Mouse (Mus musculus): ENCODE measurements around the gene Cebpzos. TPM values are rescaled to one million over a fixed set of nuclear protein-coding genes. Genes with fewer than 3 reads are reported as not detected.

Gene Cebpzos
- polyA plus RNA-seq (2015; fragmentation: Nextera tagmentation; extraction: Ambion mirVana) = 131 and 136 TPM in 2 replicates

DNA sequence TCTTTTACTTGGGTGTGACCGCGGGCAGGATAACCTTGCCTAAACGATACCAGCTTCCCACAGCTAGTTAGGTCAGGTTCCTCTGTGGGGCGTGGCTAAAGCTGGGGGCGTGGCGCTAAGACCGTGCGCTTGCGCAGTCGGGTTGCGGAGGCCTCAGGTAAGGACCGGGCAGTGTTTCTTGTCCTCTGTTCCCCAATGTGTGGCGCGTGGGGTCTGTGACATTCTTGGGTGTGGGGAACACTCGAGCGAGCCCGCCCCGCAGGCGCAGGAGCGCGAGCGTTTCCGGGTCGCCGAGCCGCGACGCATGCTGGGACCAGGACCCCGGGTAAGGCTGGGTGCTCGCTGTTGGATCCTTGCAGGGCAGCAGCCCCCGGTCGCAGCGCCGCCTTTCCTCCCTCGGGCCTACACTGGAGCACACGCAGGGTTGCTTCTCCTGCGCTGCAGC lies at the start of gene Cebpzos:
Gene Cebpzos, plus strand, starts transcription at position 132 of the 445 bp plus-strand sequence.
- Histone ChIP-seq H3K4me1 (replicated peaks; ENCODE audit: control insufficient read depth, insufficient read depth) (no peaks in the 10 kb centered on the region; the same call in 1 of the 2 replicates), H3K36me3 (ENCODE audit: control insufficient read depth, insufficient read depth, low read length) (peaks cover 8% of the 10 kb centered on the region), H3K9ac (ENCODE audit: low read length) (peak within 1 kb of the TSS; percentile 80), H3K27me3 (ENCODE audit: control insufficient read depth, insufficient read depth, low read length) (no peaks in the 10 kb centered on the region), H3K4me3 (ENCODE audit: low read depth, low read length) (peak within 1 kb of the TSS; percentile 59), H3K9me3 (ENCODE audit: control insufficient read depth, low read length) (no peaks in the 10 kb centered on the region), H3K4me2 (replicated peaks; ENCODE audit: low read depth) (peak within 1 kb of the TSS; percentile 69), H3K27ac (replicated peaks) (peak within 1 kb of the TSS; percentile 90)
- TF ChIP-seq CTCF (IDR thresholded peaks at IDR 0.05; ENCODE audit: low read depth) = peak; percentile 18; the same call in 1 of the 2 replicates
- TF ChIP-seq EP300 (optimal IDR thresholded peaks at IDR 0.05) = no peak
- DNase-seq (ENCODE audit: low spot score) = peak; percentile 93
- ATAC-seq (ENCODE audit: low FRiP score, low TSS enrichment) = peak; percentile 94
- WGBS = under 1% methylated on average over 31 of the region's 37 CpGs

DNA sequence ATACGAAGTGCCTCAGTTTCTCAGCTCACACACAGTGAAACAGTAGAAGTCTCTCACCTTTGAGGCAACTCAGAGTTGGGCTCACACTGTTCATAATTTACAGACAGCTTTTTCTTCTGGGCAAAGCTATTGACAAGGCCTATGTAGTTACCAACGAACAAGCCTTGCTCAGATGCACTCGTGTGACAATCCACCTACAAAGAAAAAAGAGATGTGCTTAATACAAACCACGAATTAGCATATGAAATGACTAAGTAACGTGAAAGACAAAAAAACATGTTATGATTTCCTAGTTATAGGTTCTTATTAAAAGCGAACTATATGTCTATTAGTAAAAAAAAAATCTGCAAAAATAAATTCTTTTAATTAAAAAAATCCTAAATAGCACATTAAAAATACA lies 42.4 kb upstream of the Cebpzos start:
- H3K4me3 ChIP-seq (ENCODE audit: low read depth, low read length) = no peak overlapping the region
- H3K27ac ChIP-seq (replicated peaks) = no peak overlapping the region
- H3K27me3 ChIP-seq (ENCODE audit: control insufficient read depth, insufficient read depth, low read length) = no peaks in the 10 kb centered on the region
- WGBS = 93% methylated on average over 6 of the region's 6 CpGs
- H3K36me3 ChIP-seq (ENCODE audit: control insufficient read depth, insufficient read depth, low read length) = peaks cover 13% of the 10 kb centered on the region; the same call in 1 of the 2 replicates
- no peak overlapping the region for H3K4me2 ChIP-seq (replicated peaks; ENCODE audit: low read depth)
- ATAC-seq (ENCODE audit: low FRiP score, low TSS enrichment) = no peak
- no peak overlapping the region for H3K9ac ChIP-seq (ENCODE audit: low read length)
- TF ChIP-seq EP300 (optimal IDR thresholded peaks at IDR 0.05) (no peak), CTCF (IDR thresholded peaks at IDR 0.05; ENCODE audit: low read depth) (no peak)
- no peaks in the 10 kb centered on the region for H3K4me1 ChIP-seq (replicated peaks; ENCODE audit: control insufficient read depth, insufficient read depth)
- no peaks in the 10 kb centered on the region for H3K9me3 ChIP-seq (ENCODE audit: control insufficient read depth, low read length)
- no peak for DNase-seq (ENCODE audit: low spot score)

DNA sequence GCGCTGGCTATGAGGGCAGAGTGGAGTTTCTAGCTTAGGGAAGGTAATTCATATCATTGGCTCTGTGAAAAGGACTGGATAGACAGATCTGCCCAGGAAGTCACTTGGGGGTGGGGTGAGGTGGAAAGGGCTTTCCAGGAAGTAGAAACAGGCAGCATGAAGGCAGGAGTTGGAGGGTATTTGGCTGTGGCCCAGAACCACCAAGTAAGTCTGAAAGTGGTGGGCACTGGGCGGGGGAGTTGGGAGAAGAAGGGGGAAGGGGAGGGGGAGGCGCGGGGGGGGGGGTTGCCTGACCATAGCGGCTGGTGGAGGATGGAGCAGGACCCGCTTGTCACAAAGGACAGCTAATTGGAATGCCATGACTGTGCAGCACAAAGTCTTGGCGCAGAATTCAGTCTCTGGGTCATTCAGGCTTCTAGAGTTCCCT lies 34.4 kb upstream of the Cebpzos start:
- TF ChIP-seq EP300 (optimal IDR thresholded peaks at IDR 0.05) (no peak), CTCF (IDR thresholded peaks at IDR 0.05; ENCODE audit: low read depth) (no peak)
- no peaks in the 10 kb centered on the region for H3K27me3 ChIP-seq (ENCODE audit: control insufficient read depth, insufficient read depth, low read length)
- peaks cover 7% of the 10 kb centered on the region; the same call in 1 of the 2 replicates for H3K36me3 ChIP-seq (ENCODE audit: control insufficient read depth, insufficient read depth, low read length)
- H3K9me3 ChIP-seq (ENCODE audit: control insufficient read depth, low read length) = no peaks in the 10 kb centered on the region
- H3K9ac ChIP-seq (ENCODE audit: low read length) = peak overlapping the region; percentile 85
- H3K4me3 ChIP-seq (ENCODE audit: low read depth, low read length) = peak overlapping the region; percentile 69
- H3K4me2 ChIP-seq (replicated peaks; ENCODE audit: low read depth) = peak overlapping the region; percentile 69
- 0 out of 2 replicates have a peak, but pooled peaks cover 2% of the 10 kb centered on the region for H3K4me1 ChIP-seq (replicated peaks; ENCODE audit: control insufficient read depth, insufficient read depth)
- ATAC-seq (ENCODE audit: low FRiP score, low TSS enrichment) (peak; percentile 47), DNase-seq (ENCODE audit: low spot score) (peak; percentile 60)
- H3K27ac ChIP-seq (replicated peaks) = peak overlapping the region; percentile 90
- WGBS = 13% methylated on average over 4 of the region's 7 CpGs

DNA sequence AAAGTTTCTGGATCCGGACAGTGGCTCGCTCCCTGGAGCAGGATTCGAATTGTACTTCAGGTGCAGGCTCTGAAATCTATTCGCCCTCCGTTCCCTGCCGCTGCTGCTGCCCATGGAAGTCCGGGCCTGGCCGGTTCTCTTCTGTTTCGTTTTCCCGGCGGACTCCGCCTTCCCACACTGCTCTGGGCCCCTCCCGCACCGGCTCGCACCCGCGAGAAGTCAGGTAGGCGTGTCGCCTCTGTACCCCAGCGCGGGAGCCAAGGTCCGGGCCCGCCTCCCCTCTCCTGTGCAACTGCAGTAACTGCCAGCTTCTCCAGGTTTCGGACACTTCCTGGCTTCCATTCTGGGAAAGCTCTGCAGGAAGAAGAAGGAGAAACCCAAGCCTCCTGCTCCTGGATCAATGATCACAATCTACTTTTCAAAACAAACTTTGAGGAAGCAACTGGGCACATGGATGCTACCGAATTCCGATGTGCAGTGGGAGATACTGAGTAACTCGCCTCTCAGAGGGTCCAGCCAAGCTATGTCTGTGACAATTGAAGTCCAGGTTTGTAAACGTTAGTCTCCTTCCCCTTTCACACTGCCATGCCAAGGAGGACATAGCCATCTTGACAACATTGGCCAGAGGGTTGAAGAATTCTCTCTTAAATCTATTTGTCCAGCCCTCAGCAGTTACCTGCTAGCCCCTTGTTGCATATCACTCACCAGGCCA lies 33.7 kb upstream of the Cebpzos start, which contains the start of gene Eif2ak2:
Gene Eif2ak2, minus strand, starts transcription at position 173 of the 712 bp plus-strand sequence.
- WGBS = under 1% methylated on average over 28 of the region's 28 CpGs
- DNase-seq (ENCODE audit: low spot score) = peak; percentile 95
- peak within 1 kb of the TSS; percentile 85 for H3K9ac ChIP-seq (ENCODE audit: low read length)
- peaks cover 6% of the 10 kb centered on the region; the same call in 1 of the 2 replicates for H3K36me3 ChIP-seq (ENCODE audit: control insufficient read depth, insufficient read depth, low read length)
- peak within 1 kb of the TSS; percentile 69 for H3K4me2 ChIP-seq (replicated peaks; ENCODE audit: low read depth)
- TF ChIP-seq CTCF (IDR thresholded peaks at IDR 0.05; ENCODE audit: low read depth) = no peak
- no peak for TF ChIP-seq EP300 (optimal IDR thresholded peaks at IDR 0.05)
- no peaks in the 10 kb centered on the region for H3K27me3 ChIP-seq (ENCODE audit: control insufficient read depth, insufficient read depth, low read length)
- H3K4me3 ChIP-seq (ENCODE audit: low read depth, low read length) = peak within 1 kb of the TSS; percentile 69
- H3K27ac ChIP-seq (replicated peaks) = peak within 1 kb of the TSS; percentile 90
- H3K9me3 ChIP-seq (ENCODE audit: control insufficient read depth, low read length) = no peaks in the 10 kb centered on the region
- H3K4me1 ChIP-seq (replicated peaks; ENCODE audit: control insufficient read depth, insufficient read depth) = 0 out of 2 replicates have a peak, but pooled peaks cover 2% of the 10 kb centered on the region
- peak; percentile 99 for ATAC-seq (ENCODE audit: low FRiP score, low TSS enrichment)

DNA sequence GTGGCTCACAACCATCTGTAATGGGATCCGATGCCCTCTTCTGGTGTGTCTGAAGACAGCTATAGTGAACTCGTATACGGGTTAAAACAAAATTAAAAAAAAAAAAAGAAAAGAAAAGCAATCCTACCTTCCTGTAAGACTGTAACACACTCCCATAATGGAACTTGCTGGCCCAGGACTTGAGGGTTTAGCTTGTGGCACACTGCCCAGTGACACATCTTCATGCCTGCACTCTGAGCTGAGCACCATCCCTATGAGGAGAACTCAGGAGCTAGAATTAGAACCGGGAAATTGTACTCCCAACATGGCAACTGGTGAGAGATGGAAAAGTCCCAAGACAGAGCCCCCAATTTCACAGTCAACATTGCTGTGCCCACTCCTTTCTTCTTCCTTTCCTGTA lies 33.0 kb upstream of the Cebpzos start:
- H3K4me1 ChIP-seq (replicated peaks; ENCODE audit: control insufficient read depth, insufficient read depth) = 0 out of 2 replicates have a peak, but pooled peaks cover 2% of the 10 kb centered on the region
- H3K9ac ChIP-seq (ENCODE audit: low read length) = no peak overlapping the region
- DNase-seq (ENCODE audit: low spot score) = no peak
- H3K27ac ChIP-seq (replicated peaks) = no peak overlapping the region; the same call in 1 of the 2 replicates
- no peak overlapping the region for H3K4me3 ChIP-seq (ENCODE audit: low read depth, low read length)
- TF ChIP-seq CTCF (IDR thresholded peaks at IDR 0.05; ENCODE audit: low read depth) (no peak), EP300 (optimal IDR thresholded peaks at IDR 0.05) (no peak)
- 94% methylated on average over 4 of the region's 4 CpGs for WGBS
- no peak overlapping the region for H3K4me2 ChIP-seq (replicated peaks; ENCODE audit: low read depth)
- ATAC-seq (ENCODE audit: low FRiP score, low TSS enrichment) = no peak
- no peaks in the 10 kb centered on the region for H3K36me3 ChIP-seq (ENCODE audit: control insufficient read depth, insufficient read depth, low read length)
- H3K27me3 ChIP-seq (ENCODE audit: control insufficient read depth, insufficient read depth, low read length) = no peaks in the 10 kb centered on the region
- H3K9me3 ChIP-seq (ENCODE audit: control insufficient read depth, low read length) = no peaks in the 10 kb centered on the region
